Mouse (Mus musculus): ENCODE measurements around the gene Atp5mpl. TPM values are rescaled to one million over a fixed set of nuclear protein-coding genes. Genes with fewer than 3 reads are reported as not detected.
A peak's percentile ranks its signal among the peaks of the same experiment; 100 is the strongest.

Gene Atp5mpl
- 100 to 1,000 TPM; 314 to 407 (median 358) TPM for total RNA-seq (2022)

DNA sequence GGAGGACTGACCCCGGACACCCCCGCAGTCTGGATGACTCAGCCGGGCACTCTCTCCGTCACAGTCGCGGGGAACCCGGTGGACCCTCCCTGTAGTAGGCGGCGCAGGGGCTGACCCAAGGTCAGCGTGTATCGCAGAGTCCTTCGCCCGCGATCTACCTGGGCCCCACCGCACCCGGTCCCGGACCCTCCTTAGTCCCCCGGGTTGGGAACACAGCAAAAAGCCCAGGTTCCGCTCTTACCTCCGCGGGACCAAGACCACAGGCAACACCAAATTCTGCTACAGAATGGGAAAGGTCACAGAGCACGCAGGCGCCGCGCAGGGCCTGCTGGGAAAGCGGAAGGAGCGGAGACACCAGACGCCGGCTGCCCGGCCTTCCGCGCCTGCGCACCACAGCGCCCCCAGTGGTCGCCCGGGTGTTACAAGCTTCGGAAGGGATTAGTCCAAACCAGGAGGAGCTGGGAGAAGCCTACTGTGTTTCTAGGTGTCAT, at the start of gene Atp5mpl:
TSS of gene Atp5mpl (minus strand) at position 295 of the 491 bp plus-strand sequence.
- peak; percentile 90 for DNase-seq

DNA sequence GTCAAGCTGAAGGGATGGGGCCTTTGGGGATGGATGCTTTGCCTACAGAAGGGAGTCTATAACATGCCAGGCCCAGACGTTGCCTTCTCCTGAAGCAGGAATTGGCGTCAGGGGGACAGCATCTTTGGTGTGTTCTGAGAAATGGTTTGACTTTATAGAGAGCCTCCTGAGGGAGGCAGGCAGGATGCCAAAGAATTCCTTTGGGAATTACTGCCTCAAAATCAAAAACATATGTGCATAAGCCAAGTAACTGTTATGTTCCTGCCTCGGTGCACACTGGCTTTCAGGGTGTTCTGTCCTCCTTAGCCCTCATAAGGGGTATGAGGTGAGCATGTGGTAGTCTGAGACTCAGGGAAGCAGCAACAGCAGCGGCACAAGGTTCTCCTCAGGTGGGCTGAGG, 49.6 kb upstream of the Atp5mpl start:
- DNase-seq = no peak

DNA sequence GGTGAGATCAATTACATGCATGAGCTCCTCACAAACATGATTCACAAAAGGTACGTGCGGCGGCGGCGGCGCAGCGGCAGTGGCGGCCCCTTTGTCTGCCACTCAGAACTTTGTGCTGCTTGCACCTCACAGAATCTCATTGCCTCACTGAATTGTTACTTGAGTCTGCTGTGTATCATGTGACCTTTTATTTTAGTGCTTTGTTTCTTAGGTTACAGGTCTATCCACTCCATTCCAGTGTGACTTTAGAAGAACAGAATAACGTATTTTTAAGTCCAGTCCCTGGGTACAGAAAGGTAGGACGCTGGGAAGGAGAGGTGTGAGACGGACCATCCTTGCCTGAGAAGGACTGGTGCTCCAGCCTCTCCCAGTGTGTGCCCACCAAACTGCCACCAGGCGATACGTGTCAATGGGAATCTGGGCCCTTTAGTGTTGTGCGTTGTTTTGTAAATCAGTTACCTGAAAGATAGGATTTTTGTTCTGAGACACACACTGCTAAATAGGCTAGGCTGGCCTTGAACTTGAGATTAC, 46.6 kb upstream of the Atp5mpl start:
- no peak for DNase-seq

DNA sequence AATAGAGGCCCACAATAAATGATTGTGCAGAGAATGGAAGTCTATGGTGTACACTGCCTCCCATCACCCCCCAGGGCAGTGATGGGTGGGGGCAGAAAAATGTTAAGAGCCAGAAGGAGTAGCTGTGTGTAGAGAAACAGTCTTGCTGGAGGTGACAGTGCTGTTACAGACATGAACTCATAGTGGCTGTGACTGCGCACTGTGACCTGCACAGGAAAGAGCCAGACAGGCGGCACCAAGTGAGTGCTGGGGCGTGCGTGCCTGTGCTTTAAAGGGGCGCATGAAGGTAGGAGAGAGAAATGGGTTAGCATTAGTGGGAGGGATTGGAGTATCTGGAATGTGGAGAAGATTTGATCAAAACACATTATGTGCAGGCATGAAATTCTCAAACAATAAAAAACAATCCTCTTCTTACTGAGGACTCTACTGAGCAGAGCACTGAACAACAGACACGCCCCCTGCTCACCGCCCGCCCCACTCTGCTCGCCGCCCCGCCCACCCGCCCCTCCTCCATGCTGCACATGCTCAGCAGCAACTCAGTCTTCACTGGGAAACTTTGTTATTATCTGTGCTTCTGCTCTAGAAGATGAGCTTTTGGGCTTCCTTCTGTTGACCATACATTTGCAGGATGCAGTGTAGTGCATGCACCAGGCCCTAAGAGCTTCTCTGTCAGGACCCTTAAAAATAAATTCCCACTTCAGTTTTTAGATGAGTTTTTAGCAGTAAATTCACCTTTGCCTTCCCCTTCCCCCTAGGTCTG, 45.9 kb upstream of the Atp5mpl start:
- DNase-seq = no peak

DNA sequence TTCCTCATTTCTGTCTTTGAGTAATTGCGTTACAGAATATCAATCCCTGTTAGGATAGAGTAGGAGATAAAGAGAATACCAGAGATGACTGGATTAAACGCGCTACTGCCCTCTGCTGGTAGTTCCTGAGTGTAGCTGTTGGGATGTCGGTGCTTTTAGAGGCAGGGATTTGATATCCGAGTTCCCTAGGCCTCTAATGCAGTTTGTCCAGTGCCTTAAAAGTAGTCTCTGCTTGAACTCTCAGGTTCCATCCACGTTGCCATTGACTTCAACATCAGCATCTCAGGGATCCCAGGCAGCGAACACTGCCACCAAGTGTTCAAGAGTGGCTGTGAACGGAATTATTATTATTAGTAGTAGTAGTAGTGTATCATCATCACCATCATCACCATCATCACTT, 34.4 kb upstream of the Atp5mpl start:
- peak; percentile 46 for DNase-seq

DNA sequence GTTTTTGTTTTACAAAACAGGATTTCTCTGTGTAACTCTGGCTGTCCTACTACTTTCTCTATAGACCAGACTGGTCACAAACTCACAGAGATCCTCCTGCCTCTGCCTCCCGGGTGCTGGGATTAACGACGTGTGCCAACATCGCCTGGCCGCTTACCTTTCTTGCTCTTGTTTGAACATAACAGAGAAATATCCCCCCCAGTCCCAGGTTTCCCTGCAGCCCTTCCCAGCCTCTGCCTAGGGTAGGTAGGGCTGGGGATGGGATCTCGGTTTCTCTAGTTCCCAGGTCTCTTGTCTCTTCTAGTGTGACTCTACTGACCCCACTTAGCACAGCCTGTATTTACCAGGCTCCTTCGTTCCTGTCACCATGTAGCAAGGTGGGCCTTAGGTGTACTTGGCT, 33.0 kb upstream of the Atp5mpl start:
- DNase-seq = no peak

DNA sequence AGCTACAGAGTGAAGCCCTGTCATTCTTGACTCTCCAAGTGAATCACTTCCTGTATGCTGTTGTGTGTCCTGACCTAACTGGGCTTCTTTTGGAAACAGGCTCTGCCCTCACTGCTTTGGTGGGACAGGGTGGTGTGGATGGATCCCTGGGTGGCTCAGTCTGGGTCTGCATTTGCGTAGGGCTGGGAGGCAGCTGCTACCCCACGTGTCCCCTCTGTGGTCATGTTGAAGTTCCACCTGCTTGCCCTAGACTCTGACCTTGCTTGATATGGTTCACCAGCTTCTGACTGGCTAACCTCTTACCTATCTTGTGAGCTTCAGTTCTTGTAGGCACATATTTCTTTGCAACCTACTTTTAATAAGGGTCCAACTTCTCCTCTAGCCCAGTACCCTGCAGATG, 28.4 kb upstream of the Atp5mpl start:
- DNase-seq = no peak

DNA sequence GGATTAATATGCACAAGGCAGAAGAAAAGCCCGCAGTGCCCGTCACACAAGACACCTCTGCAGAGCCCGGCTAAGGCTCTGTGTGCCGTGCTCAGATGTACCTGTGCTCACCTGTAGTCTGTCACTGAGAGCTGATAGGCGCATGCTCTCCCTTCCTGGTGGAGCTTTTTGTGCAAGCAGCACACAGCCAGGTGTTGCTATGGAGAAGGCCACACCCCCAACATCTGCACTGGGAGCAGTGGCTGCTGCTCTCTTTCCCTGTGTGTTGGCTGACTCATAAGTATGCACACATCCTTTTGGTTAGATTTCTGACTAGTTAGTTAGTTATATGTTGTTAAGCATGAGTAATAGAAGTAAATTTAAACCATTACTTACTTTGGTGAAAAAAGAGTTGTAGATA, 25.8 kb upstream of the Atp5mpl start:
- DNase-seq = no peak

DNA sequence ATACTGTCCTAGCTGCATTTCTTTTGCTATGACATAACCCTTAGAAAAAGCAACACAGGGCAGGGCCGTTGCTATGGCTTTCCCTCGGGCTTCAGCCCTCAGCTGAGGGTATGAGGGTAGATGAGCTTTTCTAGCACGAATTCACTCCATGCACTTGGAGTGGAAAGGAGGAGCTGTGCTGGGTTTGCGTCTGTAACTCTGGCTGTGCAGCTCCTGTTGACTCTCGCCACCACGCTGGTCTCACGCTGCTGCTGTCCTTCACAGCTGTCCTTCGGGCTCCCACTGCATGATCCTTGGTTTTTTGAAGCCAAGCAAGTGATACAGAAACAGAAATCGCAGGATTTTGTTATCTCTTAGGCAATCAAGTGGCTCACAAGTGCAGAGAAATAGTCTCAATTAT, 20.0 kb upstream of the Atp5mpl start:
- DNase-seq = peak; percentile 32

DNA sequence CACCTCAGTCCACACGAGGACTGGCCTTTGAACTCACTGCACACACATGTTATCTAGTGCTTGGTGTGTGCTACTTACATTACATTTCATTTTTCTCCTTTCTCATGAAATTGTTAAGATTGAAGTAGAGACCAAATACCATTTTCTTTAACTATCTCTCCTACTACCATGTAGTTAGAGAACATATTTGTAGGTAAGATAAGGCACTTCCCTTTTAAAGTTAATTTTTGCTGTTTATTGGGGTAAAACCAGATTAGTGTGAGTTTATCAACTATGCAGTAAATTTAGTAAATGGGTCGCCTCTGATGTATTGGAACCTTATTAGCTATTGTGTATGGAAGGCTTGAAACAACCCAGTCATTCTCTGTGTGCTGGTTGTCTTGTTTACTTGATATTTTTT, 16.4 kb upstream of the Atp5mpl start:
- DNase-seq = no peak

DNA sequence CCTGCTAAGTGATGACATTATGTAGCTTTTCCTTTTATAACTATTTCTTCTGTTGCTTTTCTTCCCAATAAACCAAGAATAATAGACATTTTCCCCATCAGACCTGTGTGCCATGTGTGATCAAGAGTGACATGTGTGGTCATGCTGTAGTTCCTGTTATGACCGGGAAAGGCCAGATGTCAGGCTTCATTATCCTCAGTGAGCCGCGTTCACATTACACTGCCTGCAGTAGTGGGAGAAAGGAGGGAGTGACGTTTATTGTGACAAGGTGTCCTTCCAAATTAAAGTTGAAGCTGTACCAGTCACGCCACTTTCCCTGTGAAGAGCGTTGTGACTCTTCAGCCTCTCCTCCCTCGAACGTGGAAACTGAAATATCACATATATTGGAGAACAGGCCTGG, 15.1 kb upstream of the Atp5mpl start:
- DNase-seq = no peak

DNA sequence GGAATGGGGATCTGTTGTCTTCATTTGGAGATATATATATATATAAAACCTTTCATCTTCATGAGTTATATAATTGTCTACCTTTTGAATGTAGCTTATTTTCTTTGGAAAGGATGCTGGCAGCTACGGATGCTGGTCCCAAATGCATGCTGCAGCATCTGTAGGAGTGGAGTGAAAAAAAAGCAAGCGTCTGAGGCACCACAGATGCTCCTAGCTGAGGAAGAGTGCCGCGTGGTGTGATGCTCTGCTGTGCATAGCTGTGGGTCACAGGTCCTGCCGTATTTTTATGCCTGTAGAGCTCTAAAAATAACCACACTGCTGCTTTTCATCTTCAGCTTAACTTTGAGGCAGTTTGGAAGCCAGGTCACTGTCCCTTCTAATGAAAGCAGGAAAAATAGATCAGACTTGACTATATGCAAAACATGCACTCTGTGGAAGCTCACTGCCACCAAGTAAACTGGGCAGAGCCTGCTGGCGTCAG, 14.2 kb upstream of the Atp5mpl start, which contains the start of gene Rd3l:
TSS of gene Rd3l (minus strand) at position 431 of the 481 bp plus-strand sequence.
- DNase-seq = no peak

DNA sequence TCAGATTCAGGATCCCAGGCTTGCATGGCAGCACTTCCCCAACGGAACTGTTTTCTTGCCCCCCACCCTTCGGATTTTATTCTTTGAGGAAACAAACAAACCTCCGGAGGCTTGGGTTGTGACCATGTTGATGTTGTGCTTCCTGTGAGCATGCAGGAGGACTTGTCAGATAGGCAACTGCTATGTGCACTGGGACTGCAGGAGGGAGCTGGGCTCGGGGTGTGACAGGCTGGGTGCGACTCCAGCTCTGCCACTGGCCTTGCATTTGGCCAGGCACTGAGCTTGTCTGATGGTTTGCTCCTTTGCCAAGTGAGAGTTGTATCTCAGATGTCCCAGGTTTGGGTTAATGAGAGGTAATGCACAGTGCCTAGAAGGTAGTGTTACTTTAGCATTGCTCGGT, 11.5 kb upstream of the Atp5mpl start:
- no peak for DNase-seq

DNA sequence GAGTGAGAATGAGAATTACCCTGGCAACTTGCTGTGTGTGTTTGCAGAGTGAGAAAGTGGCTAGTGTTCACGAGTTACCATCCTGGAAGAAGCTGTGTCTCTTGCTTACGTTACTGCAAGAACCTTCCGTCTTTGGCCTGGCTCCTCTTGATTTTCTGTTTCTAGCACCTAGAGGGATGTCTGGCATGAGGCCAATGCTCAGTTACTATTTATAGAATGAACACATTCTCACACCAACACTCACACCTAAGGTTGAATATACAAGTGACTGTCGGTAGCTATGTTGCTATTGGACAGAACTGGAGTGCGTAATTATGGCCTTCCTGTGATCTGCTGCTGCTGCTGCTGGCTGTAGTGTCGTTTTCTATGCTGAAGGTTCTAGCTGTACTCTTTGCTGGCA, 10.4 kb upstream of the Atp5mpl start:
- DNase-seq = no peak

DNA sequence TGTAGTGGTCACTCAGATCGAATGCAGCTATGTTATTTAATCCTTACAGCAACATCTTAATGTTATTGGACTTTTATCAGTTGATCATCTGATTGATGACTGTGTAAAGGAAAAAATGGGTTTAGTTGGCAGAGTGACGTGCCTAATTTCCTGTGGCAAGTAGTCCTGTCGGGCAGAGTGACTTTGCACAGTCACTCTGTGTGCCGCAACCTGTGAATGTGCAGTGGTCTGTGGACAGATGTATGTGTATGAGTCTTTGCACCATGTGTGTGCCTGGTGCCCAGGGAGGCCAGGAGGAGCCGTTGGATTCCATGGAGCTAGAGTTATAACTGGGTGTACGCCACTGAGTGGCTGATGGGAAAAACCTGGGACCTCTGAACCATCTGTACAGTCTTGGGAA, 7.8 kb upstream of the Atp5mpl start:
- no peak for DNase-seq

DNA sequence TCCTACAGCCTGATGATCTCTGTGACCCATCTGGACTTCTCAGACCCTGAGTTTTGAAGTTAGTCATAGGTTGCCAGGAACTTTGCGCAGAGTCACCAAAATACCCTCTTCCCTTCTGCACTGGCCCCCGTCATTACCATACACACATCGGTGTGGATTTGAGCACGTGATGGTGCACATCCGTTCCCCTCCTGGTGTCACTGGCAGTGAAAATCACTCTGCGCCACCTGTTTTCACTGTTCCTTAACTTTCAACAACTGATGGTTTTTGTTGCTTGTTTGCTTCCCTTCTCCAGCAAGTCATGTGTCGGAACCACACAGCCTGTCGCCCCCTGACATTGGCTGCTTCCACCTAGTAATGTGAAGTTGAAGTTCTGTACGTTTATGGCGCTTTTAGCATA, 5.7 kb upstream of the Atp5mpl start:
- no peak for DNase-seq

DNA sequence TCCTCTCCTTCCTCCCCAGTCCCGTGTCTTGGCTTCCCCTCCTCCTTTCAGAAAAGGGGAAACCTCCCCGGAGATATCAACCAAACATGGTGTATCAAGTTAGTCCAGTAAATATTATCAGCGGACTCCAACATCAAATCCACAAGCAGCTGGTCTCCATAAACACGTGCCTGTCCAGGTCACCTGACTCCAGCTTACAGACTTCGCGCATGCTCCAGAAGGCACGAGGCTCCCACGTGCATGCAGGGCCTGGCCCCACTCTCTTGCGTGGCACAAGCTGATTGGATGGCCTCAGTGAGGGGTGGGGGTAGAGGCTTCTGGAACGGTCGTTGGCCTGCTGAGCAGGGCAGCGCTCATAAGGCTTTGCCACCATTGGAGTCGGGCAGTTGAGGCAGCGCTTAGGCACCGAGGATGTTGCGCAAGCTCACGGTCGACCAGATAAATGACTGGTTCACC, 4.5 kb upstream of the Atp5mpl start, which contains the start of gene Tdrd9:
TSS of gene Tdrd9 (plus strand) at position 329 of the 456 bp plus-strand sequence.
- DNase-seq = no peak

DNA sequence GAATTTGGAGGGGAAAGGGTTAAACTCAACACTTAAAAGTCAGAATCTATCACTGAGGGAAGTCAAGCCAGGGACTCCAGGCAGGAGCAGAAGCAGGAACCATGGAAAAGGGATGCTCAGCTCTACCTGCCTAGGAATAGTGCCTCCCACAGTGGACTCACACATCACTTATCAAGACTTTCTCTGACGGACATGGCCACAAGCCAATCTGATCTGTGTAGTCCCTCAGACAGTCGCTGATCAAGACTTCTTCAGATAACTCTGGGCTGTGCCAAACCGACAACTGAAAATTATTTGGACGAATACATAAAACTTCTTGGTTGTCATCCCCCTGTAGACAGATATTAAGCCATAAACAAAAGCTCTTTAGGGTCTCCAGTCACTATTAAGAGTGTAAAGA, 3.3 kb upstream of the Atp5mpl start:
- no peak for DNase-seq

DNA sequence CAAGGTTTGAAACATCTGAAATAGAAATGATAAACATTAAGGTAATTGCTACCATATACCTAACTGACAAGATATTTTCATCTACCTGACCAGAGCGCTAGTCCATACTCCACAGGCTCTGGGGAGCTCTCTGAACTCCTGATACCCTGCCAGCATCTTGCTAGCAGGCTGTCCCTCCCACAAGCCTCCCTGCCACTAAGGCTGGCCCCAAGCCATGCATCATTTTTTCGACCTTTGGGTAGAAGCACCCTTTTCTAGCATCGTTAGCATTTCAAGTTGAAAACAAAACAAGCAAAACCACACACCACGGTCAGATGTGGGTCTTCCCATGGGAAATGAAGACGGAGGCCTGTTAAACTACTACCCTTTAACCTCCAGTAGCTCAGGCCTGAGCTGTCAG, 3.4 kb downstream of the Atp5mpl start:
- no peak for DNase-seq

DNA sequence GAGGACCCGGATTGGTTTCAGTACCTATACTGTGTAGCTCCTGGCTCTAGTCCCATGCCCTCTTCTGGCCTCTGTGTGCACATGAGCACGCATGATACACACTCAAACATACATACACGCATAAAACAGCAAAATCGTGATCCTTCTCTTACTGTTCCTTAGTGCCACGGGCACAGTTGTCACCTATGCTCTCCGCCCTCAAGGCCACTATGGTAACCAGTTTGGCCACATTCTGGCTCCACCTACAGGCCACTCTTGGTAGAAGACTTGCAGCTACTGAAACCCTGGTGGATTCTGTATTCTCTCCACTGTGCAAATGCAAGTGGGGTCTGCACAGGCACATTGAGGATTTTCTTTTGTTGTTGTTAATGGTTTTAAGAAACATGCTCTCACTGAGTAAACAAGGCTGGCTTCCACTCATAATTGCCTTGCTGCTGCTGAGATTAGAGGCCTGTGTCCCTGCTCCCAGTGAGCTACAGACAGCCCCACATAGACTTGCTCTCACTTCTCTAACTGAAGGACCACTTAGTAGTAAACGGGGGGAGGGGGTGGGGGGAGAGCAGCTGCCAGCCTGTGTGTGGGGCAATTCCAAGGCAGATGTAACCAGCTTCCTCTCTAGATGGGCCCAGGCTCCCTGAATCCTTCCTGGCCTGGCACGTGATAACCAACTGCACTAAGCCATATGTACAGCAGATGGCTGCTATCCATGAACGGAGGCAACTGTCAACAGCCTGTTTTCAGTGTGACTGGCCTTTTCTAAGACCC, 8.5 kb downstream of the Atp5mpl start:
- peak; percentile 58 for DNase-seq

DNA sequence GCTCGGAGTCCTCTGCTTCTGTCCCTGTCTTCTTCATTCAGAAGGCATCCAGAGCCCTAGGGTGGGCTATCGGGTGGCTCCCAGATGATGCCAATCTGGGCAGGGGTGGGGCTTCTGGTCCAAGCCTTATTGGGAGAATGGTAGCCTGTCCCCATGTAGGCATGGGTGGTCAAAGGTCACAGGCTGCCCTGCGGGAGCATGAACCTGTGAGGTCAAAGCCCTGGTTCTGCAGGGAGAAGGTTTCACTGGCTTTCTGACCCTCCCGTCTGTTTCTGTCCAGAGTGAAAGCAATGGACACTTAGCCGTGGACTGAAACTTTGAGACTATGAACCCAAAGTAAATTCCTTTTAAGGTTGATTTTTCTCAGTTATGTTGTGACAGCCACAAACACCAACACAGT, 10.6 kb downstream of the Atp5mpl start:
- no peak for DNase-seq

DNA sequence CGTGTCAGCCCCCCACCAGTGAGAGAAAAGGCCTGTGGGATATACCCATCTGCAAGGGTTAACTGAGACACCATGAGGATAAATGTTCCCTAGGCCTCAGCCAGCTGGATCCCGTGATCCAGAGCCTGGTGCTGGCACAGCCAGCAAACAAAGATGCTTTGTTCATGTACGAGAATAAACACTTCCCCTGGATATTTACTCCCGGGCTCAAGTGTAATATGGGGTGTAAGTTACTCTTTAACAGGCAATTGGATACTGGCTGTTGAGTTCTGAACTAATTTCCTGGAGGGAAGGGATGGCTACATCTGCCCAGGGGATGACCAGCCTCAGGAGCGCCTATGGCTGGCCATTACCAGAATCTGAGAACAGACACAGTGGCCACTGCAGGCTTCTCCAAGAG, 15.1 kb downstream of the Atp5mpl start:
- no peak for DNase-seq

DNA sequence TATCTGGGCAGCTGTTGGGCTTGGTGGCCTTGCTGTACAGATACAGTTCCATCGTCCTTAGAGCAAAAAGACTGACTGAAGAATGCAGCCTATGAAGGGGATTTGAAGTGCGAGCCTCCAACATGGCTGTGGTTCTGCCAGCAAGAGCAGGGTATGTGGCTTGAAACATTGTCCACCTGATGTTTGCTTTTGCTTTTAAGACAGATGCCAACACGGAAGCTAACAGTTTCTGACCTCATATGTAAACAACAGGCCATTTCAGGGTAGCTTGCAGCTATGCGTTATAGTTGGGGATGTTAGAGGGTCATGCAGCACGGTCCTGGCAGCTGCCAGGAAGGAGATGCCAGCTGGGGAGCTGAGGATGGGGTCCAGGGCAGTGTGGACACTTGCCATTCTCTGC, 16.3 kb downstream of the Atp5mpl start:
- DNase-seq = no peak

Data from adrenal gland, adult 8-10 months (tissue).